Mouse (Mus musculus) liver, adult 2 months (tissue): ENCODE data around the gene Cd302. TPM values are rescaled to one million over a fixed set of nuclear protein-coding genes. Genes with fewer than 3 reads are reported as not detected.

Experiments
- DNase-seq: peaks from one replicate; pipeline ENCODE4 v3.0.0-alpha.2; 2011; ENCODE audit warnings: low read depth, low spot score; ENCODE audit errors: extremely low read depth
- H3K27ac ChIP-seq: fragments of 200-500 bp; replicated peaks from 2 replicates; pipeline ENCODE4 v1.5.1; 2012; ENCODE audit warnings: low read depth, mild to moderate bottlenecking, control low read depth, inconsistent platforms, low read length; ENCODE audit not compliant: insufficient read depth
- H3K27me3 ChIP-seq: fragments of 200-500 bp; 2 replicates; pipeline ENCODE4 v1.6.1; 2012; ENCODE audit warnings: mild to moderate bottlenecking, moderate library complexity, low read length, inconsistent platforms; ENCODE audit not compliant: control insufficient read depth, insufficient read depth
- H3K36me3 ChIP-seq: fragments of 200-500 bp; 2 replicates; pipeline ENCODE4 v1.6.1; 2012; ENCODE audit warnings: low read length, inconsistent platforms; ENCODE audit not compliant: control insufficient read depth, insufficient read depth
- H3K4me1 ChIP-seq: fragments of 200-500 bp; 2 replicates; pipeline ENCODE4 v1.6.1; 2011; ENCODE audit warnings: low read length; ENCODE audit not compliant: control insufficient read depth, insufficient read depth
- H3K4me3 ChIP-seq: fragments of 200-500 bp; 2 replicates; pipeline ENCODE4 v1.5.1; 2011; ENCODE audit warnings: low read depth, mild to moderate bottlenecking, control low read depth, low read length, moderate library complexity; ENCODE audit not compliant: insufficient read depth
- H3K79me2 ChIP-seq: fragments of 200-500 bp; 2 replicates; pipeline ENCODE4 v1.6.1; 2012; ENCODE audit warnings: inconsistent platforms, mild to moderate bottlenecking, low read length, moderate library complexity; ENCODE audit not compliant: control insufficient read depth, insufficient read depth
- H3K9ac ChIP-seq: fragments of 200-500 bp; 2 replicates; pipeline ENCODE4 v1.6.1; 2012; ENCODE audit warnings: low read depth, mild to moderate bottlenecking, control low read depth, inconsistent platforms, low read length
- CTCF ChIP-seq: fragments of 200-500 bp; IDR thresholded peaks from 2 replicates; pipeline ENCODE4 v1.5.1; 2011; ENCODE audit warnings: low read depth, low read length, control low read depth
- POLR2A ChIP-seq: fragments of 200-500 bp; IDR thresholded peaks from 2 replicates; pipeline ENCODE4 v1.6.1; 2011; ENCODE audit warnings: low read length, control low read depth; ENCODE audit not compliant: insufficient read depth; ENCODE audit errors: extremely low read depth
- WGBS: fragments of 180-500 bp; shearing (Covaris S2); methylation state at CpG from one replicate; pipeline ENCODE4 v1.1.7; 2018; 5-methylcytosine and 5-hydroxymethylcytosine counted together
- polyA plus RNA-seq: library from polyadenylated mRNA; depleted of rRNA; stranded (reverse); fragments of >200 nt; gene quantifications from 2 replicates; pipeline ENCODE4 v1.2.3, GENCODE M21; 2012
- total RNA-seq: library from RNA; depleted of rRNA; stranded (reverse); fragments of >200 nt; gene quantifications from 2 replicates; pipeline ENCODE4 v1.2.3, GENCODE M21; 2014

Cd302 gene
- total and polyA plus RNA-seq, 2 experiments: 200 to 468 TPM

GRCm38 (mm10) chr2:60285107-60285617 lies 874 bp upstream of the Cd302 start:
- Histone ChIP-seq H3K36me3 (peaks cover 12% of the 10 kb centered on the region), H3K4me3 (peak overlapping the region; percentile 79), H3K4me1 (peaks cover 15% of the 10 kb centered on the region), H3K9ac (peak overlapping the region; percentile 81), H3K27ac (peak overlapping the region; percentile 100), H3K79me2 (peaks cover 12% of the 10 kb centered on the region; the same call in 1 of the 2 replicates), H3K27me3 (no peaks in the 10 kb centered on the region)
- TF ChIP-seq CTCF (no peak), POLR2A (no peak)
- DNase-seq: peak; percentile 58
- 53% methylated on average over 8 of the region's 8 CpGs for WGBS

DNA sequence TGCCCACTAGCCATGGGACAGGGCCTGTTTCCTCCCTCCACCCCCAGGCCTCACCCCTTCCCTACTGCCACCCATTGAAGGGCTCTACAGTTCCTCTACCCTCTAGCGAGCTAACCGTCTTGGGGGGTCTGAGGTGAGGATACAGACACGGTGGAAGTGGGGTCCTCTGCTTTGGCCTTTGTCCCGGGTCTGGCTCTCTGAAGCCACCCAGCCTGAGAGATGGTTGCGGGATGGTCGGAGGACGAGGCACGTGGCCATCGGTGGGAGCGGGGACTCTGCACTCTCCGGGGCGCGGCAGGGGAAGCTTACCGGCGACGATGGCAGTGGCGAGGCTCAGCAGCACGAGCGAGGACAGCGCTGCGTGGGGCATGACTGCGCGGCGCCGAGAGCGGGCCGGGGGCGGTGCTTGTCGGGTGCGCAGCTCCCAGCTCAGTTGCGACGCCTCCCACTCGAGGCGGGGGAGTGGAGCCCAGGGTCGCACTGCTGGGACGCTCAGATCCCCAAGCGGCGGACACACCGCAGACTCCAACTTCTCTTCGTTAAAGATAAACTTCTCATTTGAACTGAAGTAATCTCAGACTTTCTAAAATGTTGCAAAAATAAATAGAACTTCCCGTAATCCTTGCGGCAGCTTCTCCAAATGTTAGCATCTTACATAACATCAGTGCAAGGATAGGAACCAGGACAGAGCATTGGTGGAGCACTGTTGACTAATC lies 379 bp downstream of the Cd302 start:
- Histone ChIP-seq H3K27me3 (no peaks in the 10 kb centered on the region), H3K36me3 (peaks cover 18% of the 10 kb centered on the region), H3K4me1 (peaks cover 19% of the 10 kb centered on the region), H3K9ac (peak overlapping the region; percentile 94), H3K27ac (peak overlapping the region; percentile 99), H3K4me3 (peak overlapping the region; percentile 79), H3K79me2 (peaks cover 20% of the 10 kb centered on the region; the same call in 1 of the 2 replicates)
- TF ChIP-seq CTCF: no peak
- peak; percentile 91 for TF ChIP-seq POLR2A
- peak; percentile 59 for DNase-seq
- under 1% methylated on average over 42 of the region's 42 CpGs for WGBS

GRCm38 (mm10) chr2:60283208-60283750 lies 1.0 kb downstream of the Cd302 start:
- Histone ChIP-seq H3K27ac (peak overlapping the region; percentile 99), H3K36me3 (peaks cover 24% of the 10 kb centered on the region), H3K27me3 (no peaks in the 10 kb centered on the region), H3K4me3 (peak overlapping the region; percentile 79), H3K4me1 (peaks cover 18% of the 10 kb centered on the region), H3K9ac (peak overlapping the region; percentile 94), H3K79me2 (peaks cover 24% of the 10 kb centered on the region)
- peak; percentile 73 for DNase-seq
- WGBS: 2% methylated on average over 9 of the region's 9 CpGs
- TF ChIP-seq CTCF (no peak), POLR2A (no peak)

GRCm38 (mm10) chr2:60282625-60283024 lies 1.7 kb downstream of the Cd302 start:
- DNase-seq: peak; percentile 97
- WGBS: 2% methylated on average over 4 of the region's 4 CpGs
- H3K4me1 ChIP-seq: peaks cover 23% of the 10 kb centered on the region
- H3K27ac ChIP-seq: peak overlapping the region; percentile 99
- peak overlapping the region; percentile 79 for H3K4me3 ChIP-seq
- TF ChIP-seq CTCF: no peak
- TF ChIP-seq POLR2A: no peak
- H3K9ac ChIP-seq: peak overlapping the region; percentile 94
- peaks cover 31% of the 10 kb centered on the region for H3K79me2 ChIP-seq
- peaks cover 30% of the 10 kb centered on the region for H3K36me3 ChIP-seq
- no peaks in the 10 kb centered on the region for H3K27me3 ChIP-seq

- H3K79me2 ChIP-seq: peaks cover 48% of the 10 kb centered on the region
- H3K27ac ChIP-seq: no peak overlapping the region
- H3K4me1 ChIP-seq: peaks cover 20% of the 10 kb centered on the region
- H3K4me3 ChIP-seq: no peak overlapping the region
- WGBS: 78% methylated on average over 4 of the region's 4 CpGs
- no peak for DNase-seq
- TF ChIP-seq POLR2A (no peak), CTCF (no peak)
- H3K27me3 ChIP-seq: no peaks in the 10 kb centered on the region
- H3K36me3 ChIP-seq: peaks cover 52% of the 10 kb centered on the region
- no peak overlapping the region for H3K9ac ChIP-seq
Measured at GRCm38 (mm10) chr2:60278627-60279026, 5.7 kb downstream of the Cd302 start.
